Mouse (Mus musculus) CH12.LX (cell line): ENCODE measurements around the gene Gab1. TPM values are rescaled to one million over a fixed set of nuclear protein-coding genes. Genes with fewer than 3 reads are reported as not detected.

Experiments
- DNase-seq: peaks from one replicate; pipeline ENCODE4 v3.0.0-alpha.2; 2013; ENCODE audit errors: extremely low read depth
- H3K27ac ChIP-seq: 2 replicates; pipeline ENCODE4 v1.5.1; 2012; ENCODE audit warnings: low read depth, mild to moderate bottlenecking, control low read depth, moderate library complexity; ENCODE audit not compliant: insufficient read depth
- H3K27me3 ChIP-seq: replicated peaks from 2 replicates; pipeline ENCODE3; 2012; ENCODE audit warnings: inconsistent platforms
- H3K36me3 ChIP-seq, 2 experiments: replicated peaks in 1 of 2; 2 replicates each; pipeline versions ENCODE3 to v1.6.1; 2012; ENCODE audit warnings: inconsistent platforms in 1 of 2, low read length in 1 of 2, mild to moderate bottlenecking in 1 of 2, mixed read lengths in 1 of 2, moderate library complexity in 1 of 2; ENCODE audit not compliant: control insufficient read depth in 1 of 2, insufficient read depth in 1 of 2
- H3K4me1 ChIP-seq, 2 experiments: 2 replicates each; pipeline ENCODE4 v1.6.1; 2012; ENCODE audit warnings: inconsistent platforms in 1 of 2, moderate library complexity in 1 of 2; ENCODE audit not compliant: insufficient read depth in 2 of 2, control insufficient read depth in 1 of 2
- H3K4me2 ChIP-seq: 2 replicates; pipeline ENCODE4 v1.6.1; 2012; ENCODE audit warnings: low read depth, mild to moderate bottlenecking, control low read depth; ENCODE audit not compliant: poor library complexity, insufficient read depth, severe bottlenecking
- H3K4me3 ChIP-seq, 3 experiments: fragments of 150-350 bp in 1 of 3; sonication (generic) in 1 of 3; replicated peaks in 1 of 3; 2 replicates each; pipeline versions ENCODE3 to v1.5.1; 2011 to 2012; ENCODE audit warnings: low read depth in 2 of 3, low read length in 2 of 3, mild to moderate bottlenecking in 2 of 3, moderate library complexity in 2 of 3, control low read depth in 1 of 3, improper control_type of control experiment in 1 of 3, inconsistent platforms in 1 of 3, mixed read lengths in 1 of 3; ENCODE audit not compliant: poor library complexity in 1 of 3
- H3K79me2 ChIP-seq: replicated peaks from 2 replicates; pipeline ENCODE4 v1.6.1; 2012; ENCODE audit warnings: mild to moderate bottlenecking, moderate library complexity; ENCODE audit not compliant: control insufficient read depth, poor library complexity, insufficient read depth, severe bottlenecking; ENCODE audit errors: extremely low read depth
- H3K9ac ChIP-seq: 2 replicates; pipeline ENCODE4 v1.6.1; 2012; ENCODE audit warnings: low read depth, mild to moderate bottlenecking, control low read depth, moderate library complexity; ENCODE audit not compliant: insufficient read depth
- H3K9me3 ChIP-seq: replicated peaks from 2 replicates; pipeline ENCODE3; 2012; ENCODE audit warnings: low read length, inconsistent platforms, mixed read lengths
- CHD2 ChIP-seq: IDR thresholded peaks from 2 replicates; pipeline ENCODE4 v1.6.1; 2011; ENCODE audit warnings: low read length, improper control_type of control experiment
- CTCF ChIP-seq, 2 experiments: IDR thresholded peaks in 1 of 2; conservative IDR thresholded peaks in 1 of 2; 2 replicates each; pipeline ENCODE4 v1.5.1; 2011 to 2012; ENCODE audit warnings: low read depth in 2 of 2, low read length in 2 of 2, improper control_type of control experiment in 1 of 2, inconsistent platforms in 1 of 2, mild to moderate bottlenecking in 1 of 2, moderate library complexity in 1 of 2
- E2F4 ChIP-seq: IDR thresholded peaks from 2 replicates; pipeline ENCODE4 v1.6.1; 2011; ENCODE audit warnings: low read depth, low read length, improper control_type of control experiment; ENCODE audit not compliant: insufficient replicate concordance
- ELF1 ChIP-seq: IDR thresholded peaks from 2 replicates; pipeline ENCODE4 v1.6.1; 2014; ENCODE audit warnings: low read depth, mild to moderate bottlenecking, inconsistent platforms, low read length, improper control_type of control experiment
- EP300 ChIP-seq: IDR thresholded peaks from 2 replicates; pipeline ENCODE4 v1.6.1; 2011; ENCODE audit warnings: low read length, improper control_type of control experiment
- IRF4 ChIP-seq: IDR thresholded peaks from 2 replicates; pipeline ENCODE4 v1.6.1; 2014; ENCODE audit warnings: low read depth, mild to moderate bottlenecking, inconsistent platforms, low read length, improper control_type of control experiment
- JUN ChIP-seq: IDR thresholded peaks from 2 replicates; pipeline ENCODE4 v1.6.1; 2011; ENCODE audit warnings: low read depth, mild to moderate bottlenecking, low read length, improper control_type of control experiment, moderate library complexity; ENCODE audit not compliant: insufficient read depth
- JUND ChIP-seq: conservative IDR thresholded peaks from 2 replicates; pipeline ENCODE4 v1.6.1; 2011; ENCODE audit warnings: low read depth, low read length, improper control_type of control experiment
- KAT2A ChIP-seq: IDR thresholded peaks from 2 replicates; pipeline ENCODE4 v1.6.1; 2012; ENCODE audit warnings: low read length, improper control_type of control experiment, inconsistent platforms; ENCODE audit not compliant: insufficient replicate concordance
- MAX ChIP-seq: IDR thresholded peaks from 2 replicates; pipeline ENCODE4 v1.6.1; 2011; ENCODE audit warnings: low read length, improper control_type of control experiment
- MXI1 ChIP-seq: IDR thresholded peaks from 2 replicates; pipeline ENCODE4 v1.6.1; 2011; ENCODE audit warnings: mild to moderate bottlenecking, low read depth, low read length, improper control_type of control experiment
- MYC ChIP-seq: IDR thresholded peaks from 2 replicates; pipeline ENCODE4 v1.6.1; 2011; ENCODE audit warnings: low read depth, mild to moderate bottlenecking, improper control_type of control experiment, low read length
- NELFE ChIP-seq: IDR thresholded peaks from 2 replicates; pipeline ENCODE4 v1.6.1; 2011; ENCODE audit warnings: low read depth, low read length, improper control_type of control experiment
- NRF1 ChIP-seq: IDR thresholded peaks from 2 replicates; pipeline ENCODE4 v1.6.1; 2014; ENCODE audit warnings: low read depth, mild to moderate bottlenecking, inconsistent platforms, low read length, improper control_type of control experiment, moderate library complexity
- PAX5 ChIP-seq: IDR thresholded peaks from 2 replicates; pipeline ENCODE4 v1.6.1; 2012; ENCODE audit warnings: low read length, inconsistent platforms, mixed read lengths
- RAD21 ChIP-seq: IDR thresholded peaks from 2 replicates; pipeline ENCODE4 v1.6.1; 2011; ENCODE audit warnings: low read depth, mild to moderate bottlenecking, low read length, improper control_type of control experiment, moderate library complexity
- RCOR1 ChIP-seq: conservative IDR thresholded peaks from 2 replicates; pipeline ENCODE4 v1.6.1; 2012; ENCODE audit warnings: low read depth, mild to moderate bottlenecking, inconsistent platforms, low read length, improper control_type of control experiment
- TBP ChIP-seq: conservative IDR thresholded peaks from 2 replicates; pipeline ENCODE4 v1.6.1; 2011; ENCODE audit warnings: low read depth, low read length, improper control_type of control experiment
- TCF12 ChIP-seq: IDR thresholded peaks from 2 replicates; pipeline ENCODE4 v1.6.1; 2014; ENCODE audit warnings: low read depth, mild to moderate bottlenecking, inconsistent platforms, low read length, improper control_type of control experiment
- UBTF ChIP-seq: IDR thresholded peaks from 2 replicates; pipeline ENCODE4 v1.6.1; 2012; ENCODE audit warnings: low read depth, mild to moderate bottlenecking, inconsistent platforms, low read length, improper control_type of control experiment, moderate library complexity
- USF2 ChIP-seq: conservative IDR thresholded peaks from 2 replicates; pipeline ENCODE4 v1.6.1; 2011; ENCODE audit warnings: low read depth, low read length, improper control_type of control experiment
- ZKSCAN1 ChIP-seq: IDR thresholded peaks from 2 replicates; pipeline ENCODE4 v1.6.1; 2012; ENCODE audit warnings: low read depth, inconsistent platforms, low read length, improper control_type of control experiment, borderline replicate concordance
- ZMIZ1 ChIP-seq: IDR thresholded peaks from 2 replicates; pipeline ENCODE4 v1.6.1; 2012; ENCODE audit warnings: low read depth, mild to moderate bottlenecking, inconsistent platforms, low read length, improper control_type of control experiment
- dilution Hi-C: fragments of 300-500 bp; cut with MboI; formaldehyde crosslinking; loops from 2 replicates; pipeline ENCODE4 v1.14.3; 2020; ENCODE audit warnings: low sequenced_read_pairs; ENCODE audit not compliant: extremely low pct_unique_long_range_greater_than_20kb, extremely low pct_ligation_motif_present
- in situ Hi-C: fragments of 300-500 bp; cut with MboI; formaldehyde crosslinking; loops from 3 replicates; pipeline ENCODE4 v1.14.3; 2019; ENCODE audit warnings: low sequenced_read_pairs, low pct_ligation_motif_present, low pct_unique_long_range_greater_than_20kb, mixed read lengths
- polyA plus RNA-seq: library from polyadenylated mRNA; unstranded; fragments of >175 nt; gene quantifications from 2 replicates; pipeline ENCODE4 v1.2.1, GENCODE M21; 2012; ENCODE audit warnings: low read depth; ENCODE audit not compliant: insufficient read length
- total RNA-seq, 2 experiments: library from RNA; depleted of rRNA; stranded (reverse); fragments of 300-350 nt in 1 of 2; fragments of >200 nt in 1 of 2; gene quantifications; 2 replicates each; pipeline ENCODE4 v1.2.3; 2012 to 2014

The Gab1 gene
- total and polyA plus RNA-seq, 3 experiments, result 0.08 TPM; not detected in 2

DNA sequence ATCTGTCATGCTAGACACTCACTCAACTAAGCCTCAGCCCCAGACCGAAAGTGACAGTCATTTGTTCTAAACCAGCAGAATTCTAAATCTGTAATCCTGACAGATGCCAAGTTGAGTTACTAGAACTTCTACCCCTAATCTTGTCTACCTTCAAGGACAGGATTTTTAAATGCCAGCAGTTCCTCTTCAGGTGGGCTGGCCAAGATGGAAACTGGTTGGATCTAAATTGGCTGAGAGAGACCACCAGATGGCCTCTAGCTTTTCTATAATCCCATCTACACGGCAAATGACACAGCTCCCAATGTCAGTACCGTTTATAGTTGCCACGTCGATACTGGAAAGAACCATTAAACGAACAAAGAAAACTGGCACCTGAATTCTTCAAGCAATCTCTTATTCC lies 8.9 kb downstream of the Gab1 start:
- no peak overlapping the region for H3K4me2 ChIP-seq
- no peaks in the 10 kb centered on the region for H3K79me2 ChIP-seq
- H3K9ac ChIP-seq, result no peak overlapping the region
- no peaks in the 10 kb centered on the region for H3K27me3 ChIP-seq
- H3K4me3 ChIP-seq, result no peak overlapping the region
- DNase-seq, result no peak
- dilution Hi-C loops, result no loop called here
- no peaks in the 10 kb centered on the region for H3K9me3 ChIP-seq
- TF ChIP-seq CTCF (conservative IDR thresholded peaks at IDR 0.05 in 1 of 2, IDR thresholded peaks at IDR 0.05 in 1 of 2; ENCODE audit: low read depth in 2 of 2, low read length in 2 of 2) (no peak), ZMIZ1 (no peak), CHD2 (no peak), ZKSCAN1 (no peak), RAD21 (no peak)
- H3K4me1 ChIP-seq, result no peaks in the 10 kb centered on the region; a peak in 1 of 4 replicates
- in situ Hi-C loops, result no loop called here
- H3K36me3 ChIP-seq, result no peaks in the 10 kb centered on the region
- no peak overlapping the region for H3K27ac ChIP-seq

DNA sequence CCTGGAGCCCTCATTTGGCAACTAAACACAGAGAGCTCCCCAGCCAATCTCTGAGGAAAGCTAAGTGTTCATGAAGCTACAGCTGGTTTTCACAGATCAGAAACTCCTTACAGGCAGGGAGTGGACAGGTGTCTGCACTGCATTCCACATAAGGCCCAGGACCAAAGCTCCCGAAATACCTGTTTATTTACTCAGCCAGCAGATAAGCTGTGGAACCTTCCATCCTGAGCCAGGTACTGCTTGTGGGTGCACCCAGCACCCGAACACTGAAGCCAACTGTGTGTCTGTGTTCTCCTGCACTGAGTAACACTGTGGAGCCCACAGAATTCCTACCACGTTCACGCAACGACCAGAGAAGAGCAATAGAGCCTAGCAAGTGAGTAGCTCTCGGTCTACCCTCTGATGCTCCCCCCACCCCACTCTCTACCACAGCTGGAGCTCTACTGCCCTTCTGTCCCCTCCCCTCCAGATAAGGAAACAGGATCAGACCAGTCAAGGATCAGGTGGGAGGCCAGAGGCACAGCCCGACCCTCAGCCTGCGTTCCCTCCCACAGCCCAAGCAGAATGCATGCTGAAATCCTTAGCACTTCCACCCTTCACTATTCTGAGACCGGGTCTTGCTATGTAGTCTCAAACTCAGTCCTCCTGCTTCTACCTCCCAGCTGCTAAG lies 9.6 kb downstream of the Gab1 start:
- no peak overlapping the region for H3K4me2 ChIP-seq
- H3K4me3 ChIP-seq, result no peak overlapping the region
- H3K79me2 ChIP-seq, result no peaks in the 10 kb centered on the region
- dilution Hi-C loops, result no loop called here
- in situ Hi-C loops, result no loop called here
- no peaks in the 10 kb centered on the region for H3K9me3 ChIP-seq
- no peak for TF ChIP-seq RCOR1
- TF ChIP-seq TCF12, result no peak
- no peak for TF ChIP-seq JUND
- H3K4me1 ChIP-seq, result no peaks in the 10 kb centered on the region; a peak in 1 of 4 replicates
- H3K9ac ChIP-seq, result no peak overlapping the region
- no peaks in the 10 kb centered on the region for H3K27me3 ChIP-seq
- no peaks in the 10 kb centered on the region for H3K36me3 ChIP-seq
- H3K27ac ChIP-seq, result no peak overlapping the region
- DNase-seq, result no peak

DNA sequence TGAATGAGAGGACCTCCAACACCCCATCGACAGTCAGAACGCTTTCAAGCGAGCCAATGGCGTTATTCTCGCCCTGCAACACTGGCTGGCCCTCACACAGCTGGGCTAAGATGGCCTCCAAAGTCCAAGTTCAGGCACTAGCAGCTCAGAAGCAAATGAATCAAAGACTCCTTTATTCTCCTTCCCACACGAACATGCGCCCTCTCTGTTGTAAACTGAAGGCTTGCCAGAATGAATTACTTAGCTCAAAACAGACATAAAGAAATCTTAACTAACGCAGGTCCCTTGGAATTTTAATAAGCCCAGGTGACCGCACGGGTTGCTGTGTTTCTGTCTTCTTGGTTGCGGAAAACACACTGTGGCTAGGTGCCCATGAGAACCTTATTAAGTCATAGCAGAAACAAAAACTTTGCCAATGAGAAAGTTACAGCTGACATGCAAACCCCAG lies 10.4 kb downstream of the Gab1 start:
- DNase-seq, result no peak
- no peak overlapping the region for H3K9ac ChIP-seq
- H3K4me1 ChIP-seq, result no peaks in the 10 kb centered on the region; a peak in 1 of 4 replicates
- in situ Hi-C loops (no loop called here), dilution Hi-C loops (no loop called here)
- no peak overlapping the region for H3K27ac ChIP-seq
- H3K4me2 ChIP-seq, result no peak overlapping the region
- no peaks in the 10 kb centered on the region for H3K9me3 ChIP-seq
- H3K27me3 ChIP-seq, result no peaks in the 10 kb centered on the region
- no peak overlapping the region for H3K4me3 ChIP-seq
- H3K79me2 ChIP-seq, result no peaks in the 10 kb centered on the region
- H3K36me3 ChIP-seq, result no peaks in the 10 kb centered on the region
- no peak for TF ChIP-seq USF2
- no peak for TF ChIP-seq E2F4
- TF ChIP-seq EP300, result no peak
- TF ChIP-seq IRF4, result no peak
- TF ChIP-seq ZKSCAN1, result no peak
- TF ChIP-seq JUN, result no peak
- no peak for TF ChIP-seq TBP
- TF ChIP-seq MXI1, result no peak
- no peak for TF ChIP-seq PAX5
- TF ChIP-seq TCF12, result no peak
- no peak for TF ChIP-seq JUND
- TF ChIP-seq RAD21, result no peak
- TF ChIP-seq MYC, result no peak
- no peak for TF ChIP-seq KAT2A
- TF ChIP-seq NELFE, result no peak
- TF ChIP-seq UBTF, result no peak
- no peak for TF ChIP-seq NRF1
- TF ChIP-seq ELF1, result no peak
- TF ChIP-seq MAX, result no peak
